Mouse (Mus musculus): Measurements from ENCODE around the gene Unc80. TPM values are rescaled to one million over a fixed set of nuclear protein-coding genes. Genes with fewer than 3 reads are reported as not detected.

Gene Unc80
- polyA plus RNA-seq, 1 experiment from 2014 or later: 2.6 TPM

DNA sequence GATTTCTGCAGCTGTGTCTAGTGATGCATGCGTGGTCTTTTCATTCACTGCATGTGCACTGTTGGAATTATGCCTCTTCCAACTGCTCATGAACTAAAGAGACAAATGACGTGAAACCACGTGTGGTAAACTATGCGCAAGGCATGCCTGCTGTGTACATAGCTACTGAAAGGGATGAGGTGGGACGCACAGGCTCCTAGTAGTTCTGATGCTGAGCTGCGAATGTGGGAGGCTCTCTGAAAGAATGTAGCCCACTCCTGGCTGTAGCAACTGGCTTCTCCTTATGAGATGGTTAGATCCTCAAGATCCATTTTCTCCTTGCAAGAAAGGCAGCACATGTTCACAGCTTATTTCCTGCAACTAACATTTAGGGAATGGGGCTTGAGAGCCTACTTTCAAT, 24.9 kb downstream of the Unc80 start:
- Histone ChIP-seq H3K27ac (replicated peaks) (no peak overlapping the region), H3K36me3 (no peaks in the 10 kb centered on the region), H3K9ac (no peak overlapping the region), H3K9me3 (no peaks in the 10 kb centered on the region), H3K4me3 (no peak overlapping the region), H3K4me1 (replicated peaks) (0 out of 2 replicates have a peak, but pooled peaks cover 5% of the 10 kb centered on the region), H3K4me2 (no peak overlapping the region), H3K27me3 (no peaks in the 10 kb centered on the region)
- ATAC-seq (ENCODE audit: low read depth): no peak
- 54% methylated on average over 6 of the region's 6 CpGs for WGBS

DNA sequence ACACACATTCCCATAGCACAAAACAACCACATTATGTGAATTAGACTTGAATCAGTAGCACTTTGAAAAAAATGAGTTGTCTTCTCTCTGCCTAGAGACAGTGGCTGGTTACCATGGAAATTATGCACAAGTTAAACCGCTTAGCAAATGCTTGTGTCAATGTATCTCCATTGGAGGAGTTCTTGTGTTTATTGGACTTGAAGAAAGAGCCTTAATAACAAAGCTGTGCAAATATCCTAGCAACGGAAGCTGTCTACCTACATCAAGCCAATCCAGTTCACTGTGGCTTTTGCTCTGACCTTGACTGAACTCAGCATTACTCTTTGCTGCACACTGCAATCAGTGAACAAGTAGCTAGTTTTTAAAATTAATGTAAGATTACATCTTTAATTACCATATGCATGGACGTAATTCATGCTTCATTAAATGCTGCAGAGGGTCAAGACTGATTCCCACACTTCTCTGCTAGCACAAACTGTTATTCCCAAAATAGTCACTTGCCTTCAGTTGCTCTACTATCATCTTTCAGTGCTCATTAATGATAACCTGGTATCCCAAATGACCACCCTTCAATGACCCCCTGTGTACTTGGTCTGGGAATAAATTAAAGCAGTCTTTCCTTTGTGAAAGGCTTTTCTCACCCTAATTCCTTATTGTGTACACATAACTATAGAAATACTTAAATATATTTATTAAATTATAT, 27.3 kb downstream of the Unc80 start:
- no peaks in the 10 kb centered on the region for H3K36me3 ChIP-seq
- 64% methylated on average over 3 of the region's 3 CpGs for WGBS
- no peak overlapping the region for H3K4me2 ChIP-seq
- H3K27ac ChIP-seq (replicated peaks): no peak overlapping the region
- H3K4me1 ChIP-seq (replicated peaks): 0 out of 2 replicates have a peak, but pooled peaks cover 5% of the 10 kb centered on the region
- no peak overlapping the region for H3K4me3 ChIP-seq
- H3K27me3 ChIP-seq: no peaks in the 10 kb centered on the region
- ATAC-seq (ENCODE audit: low read depth): no peak
- no peak overlapping the region for H3K9ac ChIP-seq
- H3K9me3 ChIP-seq: no peaks in the 10 kb centered on the region

DNA sequence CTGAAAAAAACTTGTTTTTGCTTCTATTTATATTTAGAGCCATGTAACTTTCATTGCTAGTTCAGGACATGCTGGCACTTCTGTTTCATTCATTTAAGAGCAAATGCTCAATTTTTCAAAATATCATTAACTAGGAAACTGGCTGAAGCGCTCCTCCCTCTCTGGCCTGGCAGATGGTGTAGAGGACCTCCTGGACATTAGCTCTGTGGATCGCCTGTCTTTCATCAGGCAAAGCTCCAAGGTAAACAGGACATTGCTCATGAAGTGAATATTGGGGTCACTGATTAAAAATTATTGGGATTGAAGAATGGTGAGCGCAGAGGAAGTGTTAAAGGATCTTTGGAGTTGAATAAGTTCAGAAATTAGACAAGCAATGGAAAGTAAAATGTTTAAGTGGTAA, 82.6 kb downstream of the Unc80 start:
- Histone ChIP-seq H3K4me1 (replicated peaks) (no peaks in the 10 kb centered on the region), H3K9ac (no peak overlapping the region), H3K4me3 (no peak overlapping the region), H3K27me3 (no peaks in the 10 kb centered on the region), H3K4me2 (no peak overlapping the region), H3K36me3 (peaks cover 12% of the 10 kb centered on the region; the same call in 1 of the 2 replicates), H3K9me3 (no peaks in the 10 kb centered on the region), H3K27ac (replicated peaks) (no peak overlapping the region)
- WGBS: 88% methylated on average over 3 of the region's 3 CpGs
- no peak for ATAC-seq (ENCODE audit: low read depth)

DNA sequence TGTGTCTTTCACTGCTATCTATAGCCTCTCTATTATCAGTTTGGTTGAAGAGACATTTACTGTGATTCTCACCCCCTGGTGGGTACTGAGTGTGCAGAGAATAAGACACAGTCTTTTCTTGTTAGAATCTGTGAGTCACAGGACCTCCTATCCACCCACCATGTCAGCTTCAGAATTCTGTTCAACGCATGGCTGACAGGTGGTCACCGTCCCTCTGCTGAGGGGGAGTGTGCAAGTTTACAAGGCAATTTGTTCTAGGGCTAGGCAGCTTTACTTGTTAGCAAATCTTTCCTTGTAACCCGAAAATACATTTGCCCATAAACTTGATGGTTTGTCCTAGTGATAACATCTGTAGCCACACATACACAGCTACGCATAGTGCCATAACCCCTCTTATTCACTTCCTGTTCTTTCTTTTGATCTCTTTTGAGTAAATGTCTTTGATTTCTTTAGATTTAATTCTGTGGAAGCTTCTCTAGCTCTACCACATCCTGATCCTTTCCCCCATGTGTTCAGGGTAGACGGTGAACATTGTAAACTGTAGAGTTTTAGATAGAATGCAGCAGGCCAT, 84.3 kb downstream of the Unc80 start:
- ATAC-seq (ENCODE audit: low read depth): no peak
- no peaks in the 10 kb centered on the region for H3K4me1 ChIP-seq (replicated peaks)
- H3K9me3 ChIP-seq: no peaks in the 10 kb centered on the region
- H3K4me2 ChIP-seq: no peak overlapping the region
- no peak overlapping the region for H3K27ac ChIP-seq (replicated peaks)
- no peaks in the 10 kb centered on the region for H3K27me3 ChIP-seq
- no peak overlapping the region for H3K4me3 ChIP-seq
- H3K36me3 ChIP-seq: peaks cover 12% of the 10 kb centered on the region; the same call in 1 of the 2 replicates
- H3K9ac ChIP-seq: no peak overlapping the region
- 81% methylated on average over 5 of the region's 5 CpGs for WGBS

DNA sequence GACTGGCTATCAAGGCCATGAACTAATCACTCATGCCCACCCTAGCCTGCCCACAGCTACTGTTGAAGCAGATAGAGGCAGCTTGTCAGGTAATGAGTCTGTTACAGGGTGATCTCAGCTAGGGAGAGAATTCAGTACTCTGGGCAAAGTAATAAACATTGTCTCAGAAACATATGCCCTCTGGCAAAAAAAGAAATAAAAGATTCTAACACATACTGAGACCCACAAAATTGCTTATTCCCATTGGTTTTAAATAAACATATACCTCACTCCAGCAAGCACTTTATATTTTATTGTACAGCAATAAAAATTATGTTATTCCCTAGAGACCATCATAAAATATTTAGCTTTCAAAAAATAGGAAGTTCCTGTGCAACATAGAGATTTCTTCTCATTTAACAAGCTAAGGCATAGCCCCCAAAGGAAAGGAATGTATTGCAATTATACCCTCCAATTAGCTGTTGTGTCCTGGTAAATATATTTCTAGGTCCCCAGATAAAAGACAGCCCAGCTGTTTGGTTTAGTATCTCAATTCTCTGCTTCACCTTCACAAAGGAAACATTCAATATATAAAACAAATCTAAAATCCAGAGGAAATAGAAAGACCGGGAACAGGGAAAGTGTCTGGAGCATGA, 93.6 kb downstream of the Unc80 start:
- H3K27me3 ChIP-seq: no peaks in the 10 kb centered on the region
- H3K4me1 ChIP-seq (replicated peaks): no peaks in the 10 kb centered on the region
- ATAC-seq (ENCODE audit: low read depth): peak; percentile 84
- WGBS: 63% methylated on average over 1 of the region's 1 CpGs
- H3K4me3 ChIP-seq: no peak overlapping the region
- H3K9ac ChIP-seq: no peak overlapping the region
- H3K9me3 ChIP-seq: no peaks in the 10 kb centered on the region
- no peak overlapping the region for H3K4me2 ChIP-seq
- H3K27ac ChIP-seq (replicated peaks): peak overlapping the region; percentile 59
- no peaks in the 10 kb centered on the region for H3K36me3 ChIP-seq

DNA sequence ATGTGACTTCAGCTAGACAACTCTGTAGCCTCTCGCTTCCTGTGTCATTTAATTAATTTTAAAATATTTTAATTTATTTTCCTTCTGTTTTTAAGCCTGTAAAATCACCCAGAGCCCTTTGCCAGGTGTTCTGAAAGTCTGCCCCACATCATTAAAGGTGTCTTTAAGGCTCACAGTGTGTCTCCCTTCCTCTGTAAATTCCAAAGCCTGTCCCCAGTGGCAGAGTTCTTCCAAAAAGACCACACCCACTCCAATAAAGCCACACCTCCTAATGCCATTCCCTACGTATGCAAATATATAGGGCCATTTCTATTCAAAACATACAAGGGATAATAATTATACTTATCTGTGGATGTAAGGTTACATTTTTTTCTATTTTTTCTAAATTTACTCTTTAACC, 94.2 kb downstream of the Unc80 start:
- Histone ChIP-seq H3K4me1 (replicated peaks) (no peaks in the 10 kb centered on the region), H3K4me2 (no peak overlapping the region), H3K36me3 (no peaks in the 10 kb centered on the region), H3K27ac (replicated peaks) (peak overlapping the region; percentile 59), H3K4me3 (no peak overlapping the region), H3K9me3 (no peaks in the 10 kb centered on the region), H3K27me3 (no peaks in the 10 kb centered on the region), H3K9ac (no peak overlapping the region)
- ATAC-seq (ENCODE audit: low read depth): no peak
- WGBS: 72% methylated on average over 2 of the region's 2 CpGs

DNA sequence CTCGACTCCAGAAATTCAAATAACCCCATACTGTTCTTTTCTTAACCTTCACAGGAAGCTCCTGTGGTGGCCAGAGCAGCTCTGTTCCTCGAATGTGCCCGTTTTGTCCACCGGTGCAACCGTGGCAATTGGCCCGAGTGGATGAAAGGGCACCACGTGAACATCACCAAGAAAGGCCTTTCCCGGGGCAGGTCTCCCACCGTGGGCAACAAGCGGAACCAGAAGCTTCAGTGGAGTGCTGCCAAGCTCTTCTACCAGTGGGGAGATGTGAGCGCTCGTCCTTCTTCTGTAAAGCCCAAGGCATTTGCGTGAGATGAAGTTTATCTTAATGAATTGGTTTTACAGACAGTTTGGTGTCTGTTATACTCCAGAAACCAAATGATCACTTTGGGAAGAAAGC, 101.6 kb downstream of the Unc80 start:
- ATAC-seq (ENCODE audit: low read depth): no peak
- Histone ChIP-seq H3K27me3 (no peaks in the 10 kb centered on the region), H3K36me3 (no peaks in the 10 kb centered on the region), H3K9ac (no peak overlapping the region), H3K4me2 (no peak overlapping the region), H3K4me3 (no peak overlapping the region), H3K9me3 (peaks cover 4% of the 10 kb centered on the region; the same call in 1 of the 2 replicates), H3K4me1 (replicated peaks) (no peaks in the 10 kb centered on the region), H3K27ac (replicated peaks) (no peak overlapping the region)
- 78% methylated on average over 13 of the region's 13 CpGs for WGBS

DNA sequence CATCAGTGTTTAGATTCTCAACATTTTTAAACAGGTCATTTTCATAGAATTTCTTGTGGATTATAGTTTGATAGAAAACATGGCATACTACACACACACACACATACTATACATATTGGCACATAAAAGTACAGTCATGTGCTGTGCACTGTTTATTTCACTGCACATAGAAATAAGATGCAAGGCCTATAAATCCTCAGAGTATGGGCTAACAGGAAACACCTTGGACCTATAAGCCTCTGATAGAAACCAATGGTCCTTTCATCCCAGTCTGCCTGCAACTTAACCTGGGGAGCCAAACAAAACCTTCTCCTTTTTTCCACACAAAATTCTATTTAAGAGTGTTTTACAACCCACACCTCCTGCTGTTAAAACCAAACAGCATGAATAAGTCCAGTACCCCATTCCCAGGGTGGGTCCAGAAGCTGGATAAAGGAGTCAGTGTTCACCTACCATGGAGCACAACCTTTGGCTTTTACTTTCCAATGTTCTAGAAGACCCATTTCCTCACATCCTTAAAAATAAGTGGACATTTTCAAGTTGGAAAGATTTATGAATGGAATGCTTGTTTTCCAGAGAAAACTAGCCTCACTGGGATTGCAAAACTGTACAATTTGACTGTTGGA, 129.1 kb downstream of the Unc80 start:
- Histone ChIP-seq H3K9ac (no peak overlapping the region), H3K9me3 (no peaks in the 10 kb centered on the region), H3K4me3 (no peak overlapping the region), H3K27me3 (no peaks in the 10 kb centered on the region), H3K4me2 (no peak overlapping the region), H3K36me3 (0 out of 2 replicates have a peak, but pooled peaks cover 4% of the 10 kb centered on the region), H3K4me1 (replicated peaks) (no peaks in the 10 kb centered on the region), H3K27ac (replicated peaks) (no peak overlapping the region)
- ATAC-seq (ENCODE audit: low read depth): no peak

DNA sequence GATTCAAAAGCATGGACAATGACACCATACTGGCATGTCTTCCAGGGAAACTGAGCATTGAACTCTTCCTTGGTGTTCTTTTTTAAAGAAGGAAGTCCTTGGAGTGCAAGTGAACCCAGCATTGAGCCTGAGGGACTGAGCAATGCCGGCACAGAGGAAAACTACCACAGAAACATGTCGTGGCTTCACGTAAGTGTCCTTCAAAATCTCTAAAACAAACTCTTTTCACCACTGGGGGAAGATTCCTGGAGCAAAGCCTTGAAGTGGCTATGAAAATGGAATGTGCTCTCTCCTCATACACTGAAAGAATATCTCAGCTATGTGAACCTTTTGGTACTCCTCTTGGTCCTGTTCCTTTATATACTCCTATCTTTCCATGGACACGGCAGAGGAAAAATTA, 140.1 kb downstream of the Unc80 start:
- ATAC-seq (ENCODE audit: low read depth): no peak
- H3K27me3 ChIP-seq: no peaks in the 10 kb centered on the region
- H3K4me3 ChIP-seq: no peak overlapping the region
- no peaks in the 10 kb centered on the region for H3K36me3 ChIP-seq
- H3K9me3 ChIP-seq: no peaks in the 10 kb centered on the region
- no peak overlapping the region for H3K4me2 ChIP-seq
- no peak overlapping the region for H3K9ac ChIP-seq
- no peaks in the 10 kb centered on the region for H3K4me1 ChIP-seq (replicated peaks)
- WGBS: 94% methylated on average over 4 of the region's 4 CpGs
- no peak overlapping the region for H3K27ac ChIP-seq (replicated peaks)

DNA sequence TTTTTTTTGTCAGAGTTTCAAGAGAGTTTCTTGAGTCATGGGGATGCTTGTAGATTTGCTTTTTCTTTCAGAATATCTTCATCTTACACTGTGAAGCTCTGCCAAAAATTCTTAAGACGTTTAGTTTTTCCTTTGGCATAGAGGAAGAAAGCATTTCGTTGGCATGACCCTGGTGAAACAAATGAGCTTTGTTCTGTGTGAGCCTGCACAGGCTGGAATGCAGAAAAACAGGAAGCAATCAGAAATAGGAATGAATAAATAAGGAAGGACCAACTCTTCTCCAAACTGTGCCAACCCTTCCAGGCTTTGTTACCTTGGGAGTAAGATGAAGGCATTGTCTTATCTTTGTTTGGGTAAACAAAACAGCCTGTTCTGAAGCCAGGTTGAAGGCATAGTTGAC, 149.0 kb downstream of the Unc80 start:
- Histone ChIP-seq H3K9me3 (no peaks in the 10 kb centered on the region), H3K36me3 (0 out of 2 replicates have a peak, but pooled peaks cover 2% of the 10 kb centered on the region), H3K27ac (replicated peaks) (no peak overlapping the region), H3K9ac (no peak overlapping the region), H3K4me2 (no peak overlapping the region), H3K4me3 (no peak overlapping the region), H3K27me3 (no peaks in the 10 kb centered on the region), H3K4me1 (replicated peaks) (no peaks in the 10 kb centered on the region; the same call in 1 of the 2 replicates)
- ATAC-seq (ENCODE audit: low read depth): no peak
- 53% methylated on average over 2 of the region's 2 CpGs for WGBS

DNA sequence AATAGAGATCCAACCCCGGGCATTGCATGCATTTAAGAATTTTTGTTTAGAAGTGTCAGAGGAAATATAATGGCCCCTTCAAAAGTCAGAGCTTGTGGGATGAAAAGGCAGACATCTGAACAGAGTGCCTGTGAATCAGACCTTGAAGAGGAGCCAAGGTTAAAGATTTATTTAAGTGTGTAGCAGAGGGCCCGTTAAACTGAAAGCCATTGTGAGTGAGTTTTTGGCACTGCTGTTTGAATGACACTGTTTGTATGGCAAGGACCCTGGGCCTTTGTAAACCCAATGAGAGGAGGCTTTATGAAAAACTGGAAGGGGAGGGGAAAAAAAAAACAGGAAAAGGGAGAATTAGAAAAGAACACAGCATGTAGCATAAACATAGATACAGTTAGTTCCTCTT, 170.0 kb downstream of the Unc80 start:
- H3K27me3 ChIP-seq: no peaks in the 10 kb centered on the region
- 26% methylated on average over 2 of the region's 2 CpGs for WGBS
- no peak; the same call in 1 of the 2 replicates for ATAC-seq (ENCODE audit: low read depth)
- H3K9me3 ChIP-seq: no peaks in the 10 kb centered on the region
- H3K4me2 ChIP-seq: no peak overlapping the region
- no peak overlapping the region for H3K4me3 ChIP-seq
- no peak overlapping the region for H3K9ac ChIP-seq
- H3K4me1 ChIP-seq (replicated peaks): peaks cover 13% of the 10 kb centered on the region
- no peaks in the 10 kb centered on the region for H3K36me3 ChIP-seq
- peak overlapping the region; percentile 54 for H3K27ac ChIP-seq (replicated peaks)

DNA sequence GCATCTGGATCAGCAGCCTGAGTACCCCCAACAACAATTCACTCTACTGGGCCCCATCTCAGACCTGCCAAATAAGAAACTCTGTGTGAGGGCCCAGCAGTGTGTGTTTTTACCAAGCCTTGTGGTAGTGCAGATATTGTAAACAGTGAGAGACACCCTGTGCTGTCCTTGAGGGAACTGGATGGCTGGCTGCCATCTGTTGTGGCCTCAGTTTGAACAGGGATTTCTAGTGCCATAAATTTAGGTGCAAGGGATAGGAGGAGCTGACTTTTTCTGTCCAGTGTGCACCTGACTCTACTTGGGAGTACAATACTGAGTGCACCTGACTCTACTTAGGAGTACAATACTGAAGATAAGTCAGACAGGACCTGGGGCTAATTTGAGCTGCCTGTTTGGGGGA, 178.7 kb downstream of the Unc80 start:
- Histone ChIP-seq H3K4me1 (replicated peaks) (0 out of 2 replicates have a peak, but pooled peaks cover 8% of the 10 kb centered on the region), H3K4me2 (no peak overlapping the region), H3K27ac (replicated peaks) (no peak overlapping the region), H3K27me3 (no peaks in the 10 kb centered on the region), H3K9ac (no peak overlapping the region), H3K36me3 (no peaks in the 10 kb centered on the region), H3K9me3 (no peaks in the 10 kb centered on the region), H3K4me3 (no peak overlapping the region)
- ATAC-seq (ENCODE audit: low read depth): no peak
